Mouse (Mus musculus): Measurements from ENCODE around the gene Ppp3r2.

Gene Ppp3r2

GRCm38 (mm10) chr4:49681812-49682211 lies at the start of gene Ppp3r2:
Gene Ppp3r2, minus strand, starts transcription at chr4:49682024.
- DNase-seq, result no peak

- DNase-seq, result no peak
Measured at GRCm38 (mm10) chr4:49729326-49729725, 47.5 kb upstream of the Ppp3r2 start.

GRCm38 (mm10) chr4:49723908-49724307 lies 42.1 kb upstream of the Ppp3r2 start:
- DNase-seq, result no peak

- DNase-seq, result no peak
Measured at GRCm38 (mm10) chr4:49691405-49692194, 9.8 kb upstream of the Ppp3r2 start.

- peak; percentile 22 for DNase-seq
Measured at GRCm38 (mm10) chr4:49688594-49689288, 6.9 kb upstream of the Ppp3r2 start.

GRCm38 (mm10) chr4:49680171-49680875 lies 1.5 kb downstream of the Ppp3r2 start:
- no peak for DNase-seq

GRCm38 (mm10) chr4:49676790-49677189 lies 5.0 kb downstream of the Ppp3r2 start:
- no peak for DNase-seq

GRCm38 (mm10) chr4:49676071-49676470 lies 5.8 kb downstream of the Ppp3r2 start:
- DNase-seq, result no peak

GRCm38 (mm10) chr4:49664850-49665249 lies 17.0 kb downstream of the Ppp3r2 start:
- DNase-seq, result no peak

- DNase-seq, result no peak
Measured at GRCm38 (mm10) chr4:49662231-49662630, 19.6 kb downstream of the Ppp3r2 start.

GRCm38 (mm10) chr4:49661664-49662063 lies 20.2 kb downstream of the Ppp3r2 start:
- DNase-seq, result no peak

- no peak for DNase-seq
Measured at GRCm38 (mm10) chr4:49659421-49659820, 22.4 kb downstream of the Ppp3r2 start.

GRCm38 (mm10) chr4:49639913-49640312 lies 41.9 kb downstream of the Ppp3r2 start:
- no peak for DNase-seq

- DNase-seq, result peak; percentile 13
Measured at GRCm38 (mm10) chr4:49637821-49638220, 44.0 kb downstream of the Ppp3r2 start.

- DNase-seq, result no peak
Measured at GRCm38 (mm10) chr4:49632139-49632481, 49.7 kb downstream of the Ppp3r2 start.

GRCm38 (mm10) chr4:49631319-49632138 lies 50.3 kb downstream of the Ppp3r2 start, which contains the start of gene Rnf20:
Gene Rnf20, plus strand, starts transcription at chr4:49632006.
- DNase-seq, result peak; percentile 95

GRCm38 (mm10) chr4:49628941-49629340 lies 52.9 kb downstream of the Ppp3r2 start:
- no peak for DNase-seq
